Mouse (Mus musculus): Measurements from ENCODE around the gene Fggy.

DNA sequence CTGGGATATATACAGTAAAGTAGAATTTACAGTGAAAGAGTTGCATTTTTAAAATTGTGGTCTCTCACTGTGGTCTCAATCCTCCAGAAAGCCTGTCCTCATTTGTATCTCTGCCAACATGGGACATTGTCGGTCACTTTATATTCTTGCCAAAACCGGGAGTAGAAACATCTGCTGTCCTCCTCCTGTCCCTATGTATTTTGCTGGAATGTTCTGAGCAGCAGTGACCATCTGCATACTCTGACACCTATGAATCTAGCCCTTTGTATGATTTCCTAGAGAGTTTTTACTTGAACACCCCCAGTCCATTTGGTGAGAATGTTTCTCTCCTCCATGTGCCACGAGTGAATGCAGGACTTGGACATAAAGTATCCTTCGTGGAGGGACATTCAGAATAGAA lies 318.6 kb downstream of the Fggy start:
- TF ChIP-seq CHD2 (IDR thresholded peaks at IDR 0.05; ENCODE audit: low read depth, low read length) (no peak), HCFC1 (IDR thresholded peaks at IDR 0.05; ENCODE audit: borderline replicate concordance, insufficient read depth, low read length) (no peak), MAFK (IDR thresholded peaks at IDR 0.05; ENCODE audit: insufficient read depth, low read depth, low read length) (no peak), ZNF384 (IDR thresholded peaks at IDR 0.05; ENCODE audit: low read depth, low read length) (no peak)

All from ES-E14 (cell line).